Mouse (Mus musculus) embryonic fibroblast, embryonic 13.5 days (primary cell): ENCODE measurements around the gene Tomm22.

Source experiments
- CTCF ChIP-seq: IDR thresholded peaks from 2 replicates; pipeline ENCODE4 v1.5.1; 2011; ENCODE audit warnings: mild to moderate bottlenecking, control low read depth, low read length, moderate library complexity, borderline replicate concordance; ENCODE audit not compliant: insufficient read depth
- POLR2A ChIP-seq: IDR thresholded peaks from 2 replicates; pipeline ENCODE4 v1.6.1; 2011; ENCODE audit warnings: low read depth, mild to moderate bottlenecking, control low read depth, low read length, moderate library complexity

DNA sequence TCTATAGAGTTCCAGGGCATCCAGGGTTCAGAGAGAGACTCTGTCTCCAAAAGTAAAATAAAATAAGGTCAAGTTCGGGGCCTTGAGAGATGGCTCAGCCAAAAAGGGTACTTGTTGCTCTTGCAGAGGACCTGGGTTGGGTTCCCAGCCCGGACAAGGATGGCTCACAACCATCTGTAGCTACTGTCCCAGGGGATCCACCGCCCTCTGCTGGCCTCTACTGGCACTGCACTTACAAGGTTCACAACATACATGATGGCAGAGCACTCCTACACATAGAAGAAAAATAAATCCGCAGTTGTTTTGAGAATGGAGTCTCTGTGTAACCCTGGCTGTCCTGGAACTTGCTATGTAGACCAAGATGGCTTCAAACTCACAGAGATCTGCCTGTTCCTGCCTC, 8.8 kb upstream of the Tomm22 start:
- TF ChIP-seq CTCF (peak; percentile 46; the same call in 1 of the 2 replicates), POLR2A (no peak)
